Mouse (Mus musculus) midbrain, embryonic 10.5 days (tissue): ENCODE data around the gene Fam20a. TPM values are rescaled to one million over a fixed set of nuclear protein-coding genes. Genes with fewer than 3 reads are reported as not detected.
A peak's percentile ranks its signal among the peaks of the same experiment; 100 is the strongest.

Experiments used
- DNase-seq: peaks from one replicate; pipeline ENCODE4 v3.0.0-alpha.2; 2017; ENCODE audit warnings: low spot score
- H3K27ac ChIP-seq: fragments of 300-500 bp; sonication (generic); replicated peaks from 2 replicates; pipeline ENCODE4 v1.5.1; 2016; ENCODE audit warnings: mild to moderate bottlenecking
- H3K27me3 ChIP-seq: fragments of 300-500 bp; sonication (generic); 2 replicates; pipeline ENCODE4 v1.6.1; 2016; ENCODE audit warnings: low read depth, mild to moderate bottlenecking; ENCODE audit not compliant: poor library complexity, severe bottlenecking
- H3K36me3 ChIP-seq: fragments of 300-500 bp; sonication (generic); 2 replicates; pipeline ENCODE4 v1.6.1; 2016; ENCODE audit warnings: mild to moderate bottlenecking, moderate library complexity
- H3K4me1 ChIP-seq: fragments of 300-500 bp; sonication (generic); 2 replicates; pipeline ENCODE4 v1.6.1; 2016
- H3K4me3 ChIP-seq: fragments of 300-500 bp; sonication (generic); 2 replicates; pipeline ENCODE4 v1.5.1; 2016; ENCODE audit warnings: mild to moderate bottlenecking, moderate library complexity
- H3K9me3 ChIP-seq: fragments of 300-500 bp; sonication (generic); replicated peaks from 2 replicates; pipeline ENCODE4 v1.6.1; 2016; ENCODE audit warnings: mild to moderate bottlenecking
- WGBS: fragments of 180-500 bp; shearing (Covaris S2); methylation state at CpG from one replicate; pipeline ENCODE4 v1.1.7; 2016; 5-methylcytosine and 5-hydroxymethylcytosine counted together
- polyA plus RNA-seq: library from polyadenylated mRNA; unstranded; fragments of >200 nt; fragmentation: Nextera tagmentation; extraction: Ambion mirVana; gene quantifications from 2 replicates; pipeline ENCODE4 v1.2.1, GENCODE M21; 2016

Gene Fam20a
- polyA plus RNA-seq, 1 experiment from 2014 or later = 1.4 TPM

GRCm38 (mm10) chr11:109628099-109628498 lies 94.0 kb downstream of the Fam20a start:
- 0 out of 2 replicates have a peak, but pooled peaks cover 4% of the 10 kb centered on the region for H3K9me3 ChIP-seq
- H3K36me3 ChIP-seq = no peaks in the 10 kb centered on the region
- 84% methylated on average over 3 of the region's 3 CpGs for WGBS
- DNase-seq = no peak
- H3K27me3 ChIP-seq = no peaks in the 10 kb centered on the region
- H3K27ac ChIP-seq = no peak overlapping the region
- no peaks in the 10 kb centered on the region for H3K4me1 ChIP-seq
- H3K4me3 ChIP-seq = no peak overlapping the region

- Histone ChIP-seq H3K27ac (no peak overlapping the region), H3K4me3 (no peak overlapping the region), H3K9me3 (0 out of 2 replicates have a peak, but pooled peaks cover 4% of the 10 kb centered on the region), H3K4me1 (peaks cover 2% of the 10 kb centered on the region; the same call in 1 of the 2 replicates), H3K36me3 (no peaks in the 10 kb centered on the region), H3K27me3 (no peaks in the 10 kb centered on the region)
- 86% methylated on average over 4 of the region's 4 CpGs for WGBS
- DNase-seq = no peak
Measured at GRCm38 (mm10) chr11:109627648-109628047, 94.4 kb downstream of the Fam20a start.

- H3K9me3 ChIP-seq = 0 out of 2 replicates have a peak, but pooled peaks cover 4% of the 10 kb centered on the region
- no peaks in the 10 kb centered on the region for H3K27me3 ChIP-seq
- no peak for DNase-seq
- H3K4me3 ChIP-seq = no peak overlapping the region
- no peaks in the 10 kb centered on the region for H3K36me3 ChIP-seq
- H3K27ac ChIP-seq = no peak overlapping the region
- WGBS = 87% methylated on average over 7 of the region's 7 CpGs
- H3K4me1 ChIP-seq = peaks cover 8% of the 10 kb centered on the region; the same call in 1 of the 2 replicates
Measured at GRCm38 (mm10) chr11:109623238-109623637, 98.8 kb downstream of the Fam20a start.

GRCm38 (mm10) chr11:109622518-109623037 lies 99.5 kb downstream of the Fam20a start:
- DNase-seq = peak; percentile 14
- Histone ChIP-seq H3K9me3 (0 out of 2 replicates have a peak, but pooled peaks cover 4% of the 10 kb centered on the region), H3K27me3 (no peaks in the 10 kb centered on the region), H3K36me3 (no peaks in the 10 kb centered on the region), H3K4me1 (peaks cover 8% of the 10 kb centered on the region; the same call in 1 of the 2 replicates), H3K4me3 (no peak overlapping the region), H3K27ac (no peak overlapping the region)
- 49% methylated on average over 15 of the region's 15 CpGs for WGBS

- WGBS = 23% methylated on average over 2 of the region's 2 CpGs
- Histone ChIP-seq H3K27ac (no peak overlapping the region), H3K4me1 (peaks cover 8% of the 10 kb centered on the region; the same call in 1 of the 2 replicates), H3K9me3 (0 out of 2 replicates have a peak, but pooled peaks cover 4% of the 10 kb centered on the region), H3K27me3 (no peaks in the 10 kb centered on the region), H3K36me3 (no peaks in the 10 kb centered on the region), H3K4me3 (no peak overlapping the region)
- peak; percentile 39 for DNase-seq
Measured at GRCm38 (mm10) chr11:109621183-109621582, 100.9 kb downstream of the Fam20a start.

- Histone ChIP-seq H3K9me3 (0 out of 2 replicates have a peak, but pooled peaks cover 4% of the 10 kb centered on the region), H3K4me1 (peaks cover 8% of the 10 kb centered on the region; the same call in 1 of the 2 replicates), H3K36me3 (no peaks in the 10 kb centered on the region), H3K4me3 (no peak overlapping the region), H3K27ac (no peak overlapping the region), H3K27me3 (no peaks in the 10 kb centered on the region)
- no peak for DNase-seq
- 78% methylated on average over 6 of the region's 6 CpGs for WGBS
Measured at GRCm38 (mm10) chr11:109620356-109620755, 101.7 kb downstream of the Fam20a start.

Other genes with a start within 250 kb of the Fam20a start
- 1.9 and 2.2 TPM in 2 replicates for gene Arsg, start 248.9 kb downstream of the Fam20a start, polyA plus RNA-seq
- 5.0 and 5.5 TPM in 2 replicates for gene Slc16a6, start 248.7 kb downstream of the Fam20a start, polyA plus RNA-seq
- 17.9 and 19.4 TPM in 2 replicates for gene Wipi1, start 110.3 kb downstream of the Fam20a start, polyA plus RNA-seq
- gene Prkar1a, start 72.9 kb downstream of the Fam20a start, polyA plus RNA-seq = 309 and 361 TPM in 2 replicates
- gene 1700012B07Rik, start 105.8 kb upstream of the Fam20a start, polyA plus RNA-seq = not detected in 2 replicates